Mouse (Mus musculus): ENCODE results near the gene Acot7.

The Acot7 gene

GRCm38 (mm10) chr4:152182205-152182604, 4.3 kb downstream of the Acot7 start:
- no peak for DNase-seq

DNA sequence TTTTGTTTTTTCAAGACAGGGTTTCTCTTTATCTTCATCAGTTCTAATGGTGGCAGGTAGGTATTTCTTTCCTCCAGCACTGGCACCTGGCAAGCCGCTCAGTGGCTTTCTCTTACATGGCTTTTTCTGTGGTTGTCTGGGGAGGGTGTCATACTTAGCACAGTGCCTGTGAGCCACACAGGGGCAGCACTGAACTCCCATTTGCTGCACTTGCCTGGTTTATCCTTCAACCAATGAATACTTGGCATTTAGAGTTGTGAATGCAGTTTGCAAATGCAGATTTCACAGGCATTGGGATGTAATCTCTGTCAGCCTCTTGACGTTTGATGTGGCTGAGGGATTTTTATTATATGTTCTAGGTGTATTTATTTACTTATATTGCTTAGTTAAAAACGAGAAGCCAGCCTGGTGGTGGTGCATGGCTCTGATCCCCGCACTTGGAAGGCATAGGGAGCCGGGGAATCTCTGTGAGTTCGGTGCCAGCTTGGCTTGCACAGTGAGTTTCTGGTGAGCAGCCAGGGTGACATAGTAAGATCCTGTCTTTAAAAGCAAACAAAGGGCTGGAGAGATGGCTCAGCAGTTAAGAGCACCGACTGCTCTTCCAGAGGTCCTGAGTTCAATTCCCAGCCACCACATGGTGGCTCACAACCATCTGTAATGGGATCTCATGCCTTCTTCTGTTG, 6.6 kb downstream of the Acot7 start:
- no peak for DNase-seq

DNA sequence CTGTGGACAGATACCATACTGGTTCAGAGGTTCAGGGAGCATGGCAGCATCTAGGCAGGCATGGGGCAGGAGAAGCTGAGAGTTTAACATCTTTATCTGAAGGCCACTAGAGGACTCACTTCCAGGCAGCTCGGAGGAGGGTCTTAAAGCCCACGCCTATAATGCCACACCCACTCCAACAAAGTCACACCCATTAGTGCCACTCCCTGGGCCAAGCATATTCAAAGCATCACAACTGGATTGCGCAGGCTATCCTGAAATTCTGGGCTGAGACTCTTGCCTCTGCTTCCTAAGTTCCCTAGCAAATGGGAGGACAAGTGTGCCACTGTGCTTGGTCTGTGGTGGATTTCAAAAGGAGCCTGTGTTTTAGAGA, 7.2 kb downstream of the Acot7 start:
- no peak for DNase-seq

GRCm38 (mm10) chr4:152185510-152186204, 7.7 kb downstream of the Acot7 start:
- no peak for DNase-seq

- DNase-seq, result no peak
Measured at GRCm38 (mm10) chr4:152186205-152187082, 8.5 kb downstream of the Acot7 start.

DNA sequence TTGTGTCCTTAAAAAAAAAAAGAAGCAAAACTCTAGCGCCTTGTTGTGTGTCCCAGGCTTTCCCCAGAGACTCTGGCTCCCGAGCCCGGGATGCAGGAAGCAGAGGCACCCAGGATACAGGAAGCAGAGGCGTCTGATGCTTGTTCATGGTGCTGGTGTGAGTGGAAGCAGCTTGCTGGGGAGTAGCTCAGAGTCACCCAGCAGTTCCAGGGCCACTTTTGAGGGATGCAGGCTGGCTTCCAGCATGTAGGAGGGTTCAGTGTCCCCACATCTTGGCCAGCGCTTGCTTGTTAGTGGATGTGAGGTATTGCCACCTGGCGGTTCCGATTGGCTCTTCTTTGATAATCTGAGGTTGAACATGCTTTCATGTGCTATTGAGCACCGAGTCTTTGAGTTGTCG, 9.2 kb downstream of the Acot7 start:
- no peak for DNase-seq

- DNase-seq, result no peak
Measured at GRCm38 (mm10) chr4:152188651-152189050, 10.7 kb downstream of the Acot7 start.

GRCm38 (mm10) chr4:152189071-152189470, 11.1 kb downstream of the Acot7 start:
- DNase-seq, result no peak

- no peak for DNase-seq
Measured at GRCm38 (mm10) chr4:152189691-152190090, 11.8 kb downstream of the Acot7 start.

GRCm38 (mm10) chr4:152190096-152190653, 12.2 kb downstream of the Acot7 start:
- no peak for DNase-seq

DNA sequence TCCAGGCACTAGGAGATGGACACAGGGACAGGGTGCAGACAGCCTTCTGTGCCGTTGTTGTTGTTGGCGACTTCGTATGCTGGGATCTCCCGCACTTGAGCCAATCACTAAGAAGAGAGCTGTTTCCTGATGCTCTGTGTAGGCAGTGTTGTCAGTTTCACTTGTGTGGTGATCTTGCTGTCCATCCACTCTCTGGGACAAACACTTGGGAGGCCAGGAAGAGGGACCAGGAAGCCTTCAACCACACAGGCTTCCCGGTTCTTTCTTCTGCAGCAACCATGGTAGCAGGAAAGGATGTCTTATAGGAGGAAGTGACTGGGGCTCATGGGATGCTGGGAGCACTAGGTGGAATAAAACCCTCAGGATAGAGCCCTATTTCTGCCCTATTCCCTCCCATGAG, 12.8 kb downstream of the Acot7 start:
- DNase-seq, result no peak

DNA sequence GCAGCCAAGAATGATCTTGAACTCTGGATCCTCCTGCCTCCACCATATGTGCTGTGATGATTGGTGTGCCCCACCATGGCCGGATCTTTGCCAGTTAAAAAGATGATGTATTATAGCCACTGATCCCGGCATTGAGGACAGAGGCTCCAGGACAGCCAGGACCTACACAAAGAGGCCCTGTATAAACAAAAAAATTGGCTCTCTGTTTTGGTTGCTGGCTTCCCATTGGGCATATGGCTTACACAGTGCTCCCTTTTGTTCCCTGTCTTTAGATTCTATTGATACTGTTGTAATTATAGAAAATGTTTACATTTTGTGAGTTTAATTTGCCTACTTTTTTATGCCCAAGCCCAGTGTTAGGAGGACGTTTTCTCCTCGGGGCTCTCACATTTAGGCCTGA, 14.6 kb downstream of the Acot7 start:
- DNase-seq, result no peak

GRCm38 (mm10) chr4:152194476-152195175, 16.7 kb downstream of the Acot7 start:
- no peak for DNase-seq

DNA sequence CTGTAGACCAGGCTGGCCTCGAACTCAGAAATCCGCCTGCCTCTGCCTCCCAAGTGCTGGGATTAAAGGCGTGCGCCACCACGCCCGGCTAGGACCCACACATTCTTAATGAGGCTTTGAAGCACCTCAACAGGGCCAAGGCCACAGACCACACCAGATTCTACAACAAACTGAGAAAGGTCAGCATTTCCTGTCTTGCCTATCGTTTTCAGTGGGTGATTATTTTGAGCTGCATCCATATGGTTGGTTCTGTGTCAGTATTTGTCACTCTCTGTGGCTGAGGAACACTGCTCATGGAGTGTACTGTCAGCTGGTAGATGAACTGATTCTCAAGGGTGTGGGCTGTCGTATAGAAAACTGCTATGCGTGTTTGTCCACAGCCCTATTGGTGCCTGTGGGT, 18.3 kb downstream of the Acot7 start:
- no peak for DNase-seq

- no peak for DNase-seq
Measured at GRCm38 (mm10) chr4:152197545-152197944, 19.6 kb downstream of the Acot7 start.

- no peak for DNase-seq
Measured at GRCm38 (mm10) chr4:152199617-152200016, 21.7 kb downstream of the Acot7 start.

GRCm38 (mm10) chr4:152201492-152201891, 23.6 kb downstream of the Acot7 start:
- peak; percentile 24 to 27 for DNase-seq

- DNase-seq, result no peak
Measured at GRCm38 (mm10) chr4:152202418-152202817, 24.5 kb downstream of the Acot7 start.

GRCm38 (mm10) chr4:152202905-152203304, 25.0 kb downstream of the Acot7 start:
- DNase-seq, result peak in 1 of 2 experiments; percentile 15

- no peak for DNase-seq
Measured at GRCm38 (mm10) chr4:152204663-152205062, 26.7 kb downstream of the Acot7 start.

DNA sequence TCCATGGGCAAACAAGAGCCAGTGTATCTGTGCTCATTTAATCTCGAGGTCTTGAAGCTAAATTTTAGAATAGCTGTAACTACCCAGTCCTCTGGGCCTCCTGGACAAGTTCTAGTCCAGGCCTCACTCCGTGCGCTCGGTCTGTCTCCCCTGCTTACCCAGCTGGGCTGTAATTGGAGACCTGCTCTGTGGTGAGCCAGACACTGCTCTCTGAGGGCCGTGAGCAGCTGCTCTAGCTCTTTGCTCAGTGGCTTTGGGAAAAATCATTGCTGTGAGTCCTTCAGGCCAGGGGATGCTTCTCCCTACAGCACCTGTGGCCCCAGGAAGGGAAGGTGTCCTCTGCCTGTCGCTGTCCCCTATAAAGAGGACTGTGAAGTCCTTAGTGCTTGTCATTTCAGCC, 28.3 kb downstream of the Acot7 start:
- DNase-seq, result no peak

- DNase-seq, result no peak
Measured at GRCm38 (mm10) chr4:152209623-152210022, 31.7 kb downstream of the Acot7 start.

DNA sequence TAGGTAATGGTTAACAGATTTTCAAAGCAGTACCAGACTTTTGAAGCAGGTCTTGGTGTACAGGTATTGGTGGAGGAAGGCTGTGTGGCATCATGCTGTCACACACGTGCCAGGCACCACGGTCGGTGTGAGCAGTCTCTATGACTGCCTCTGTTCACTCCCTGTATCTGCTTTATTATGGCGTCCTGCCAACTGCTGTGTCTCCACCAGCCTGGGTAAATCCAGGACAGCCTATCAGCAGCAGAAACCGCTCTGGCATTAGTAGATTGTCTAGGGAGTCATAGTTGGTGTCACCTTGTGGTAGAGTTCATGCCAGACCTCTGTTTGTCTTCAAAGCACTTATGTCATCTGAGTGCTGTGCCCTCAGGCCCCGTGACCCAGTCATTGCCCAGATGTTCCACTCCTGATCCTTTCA, 34.2 kb downstream of the Acot7 start:
- DNase-seq, result no peak

Measured in B cell, adult 2 months (primary cell).